Mouse (Mus musculus): ENCODE results near the gene Dclk1. TPM values are rescaled to one million over a fixed set of nuclear protein-coding genes. Genes with fewer than 3 reads are reported as not detected.

The Dclk1 gene
- polyA plus RNA-seq, 1 experiment from 2014 or later, result 256 TPM

DNA sequence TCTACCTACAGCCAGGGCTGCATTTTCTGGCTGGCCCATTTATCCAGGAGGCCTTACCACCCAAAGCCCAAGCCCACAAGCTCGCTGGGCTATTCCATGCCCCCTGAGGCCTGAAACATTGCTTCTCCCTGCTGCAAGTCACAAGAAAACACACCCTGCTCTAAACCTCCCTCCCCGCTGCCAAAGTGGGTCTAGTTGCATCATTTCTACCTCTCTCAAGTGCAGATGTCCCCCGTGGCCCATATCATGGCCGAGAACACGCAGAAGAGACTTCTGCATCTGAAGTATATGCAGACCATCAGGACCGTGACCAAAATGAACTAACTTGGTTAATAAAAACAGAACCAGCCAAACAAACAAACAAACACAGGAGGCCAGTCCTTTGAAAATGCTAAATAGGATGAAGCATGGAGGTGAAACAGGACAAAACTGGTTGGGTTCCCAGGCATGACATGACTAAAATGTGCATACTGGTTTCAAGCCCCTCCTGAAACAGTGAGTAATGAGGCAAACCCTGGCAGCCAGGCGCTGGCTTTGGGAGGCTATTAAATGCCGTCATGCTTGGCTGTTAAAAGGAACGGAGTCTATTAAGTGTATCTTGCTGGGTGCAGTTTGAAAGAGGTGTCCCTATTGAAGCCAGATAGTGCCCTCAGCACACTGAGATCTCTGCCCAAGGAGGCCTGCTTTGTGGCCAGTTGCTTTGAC is 282.5 kb downstream of the Dclk1 start:
- peak overlapping the region; percentile 26 for H3K9ac ChIP-seq
- H3K4me1 ChIP-seq (replicated peaks; ENCODE audit: control insufficient read depth, insufficient read depth, low read length), result peaks cover 77% of the 10 kb centered on the region
- 42% methylated on average over 9 of the region's 9 CpGs for WGBS
- ATAC-seq (ENCODE audit: low FRiP score), result peak; percentile 19; the same call in 1 of the 2 replicates
- H3K27ac ChIP-seq, result peak overlapping the region; percentile 92
- H3K4me3 ChIP-seq (replicated peaks; ENCODE audit: low read length), result no peak overlapping the region
- DNase-seq (ENCODE audit: low spot score), result no peak
- H3K36me3 ChIP-seq (replicated peaks; ENCODE audit: control insufficient read depth, insufficient read depth), result no peaks in the 10 kb centered on the region
- H3K27me3 ChIP-seq (ENCODE audit: control insufficient read depth, insufficient read depth, low read length), result no peaks in the 10 kb centered on the region
- no peaks in the 10 kb centered on the region for H3K9me3 ChIP-seq (ENCODE audit: control insufficient read depth, low read length)
- H3K4me2 ChIP-seq (replicated peaks), result peak overlapping the region; percentile 12; the same call in 1 of the 2 replicates

DNA sequence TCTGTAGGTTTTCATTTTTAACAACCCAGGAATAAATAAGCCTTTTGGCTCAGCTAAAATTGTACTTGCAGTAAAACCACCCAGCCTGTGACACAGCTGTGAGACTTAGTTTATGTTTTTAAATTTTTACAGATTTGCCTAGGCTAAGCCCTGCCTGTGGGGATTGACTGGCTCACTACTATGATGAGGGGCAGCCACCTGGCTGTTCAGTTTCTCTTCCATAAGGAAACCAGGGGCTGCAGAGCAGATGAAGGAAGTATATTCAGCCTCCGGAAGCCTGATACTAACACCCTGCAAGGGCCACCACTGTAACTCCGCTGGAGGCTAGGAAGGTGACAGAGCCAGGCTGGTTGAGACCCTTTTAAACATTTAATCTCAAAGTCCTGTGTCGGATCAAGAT is 284.3 kb downstream of the Dclk1 start:
- no peak for ATAC-seq (ENCODE audit: low FRiP score)
- no peak overlapping the region for H3K4me3 ChIP-seq (replicated peaks; ENCODE audit: low read length)
- no peaks in the 10 kb centered on the region for H3K27me3 ChIP-seq (ENCODE audit: control insufficient read depth, insufficient read depth, low read length)
- H3K4me1 ChIP-seq (replicated peaks; ENCODE audit: control insufficient read depth, insufficient read depth, low read length), result peaks cover 66% of the 10 kb centered on the region
- no peak overlapping the region for H3K9ac ChIP-seq
- H3K36me3 ChIP-seq (replicated peaks; ENCODE audit: control insufficient read depth, insufficient read depth), result no peaks in the 10 kb centered on the region
- DNase-seq (ENCODE audit: low spot score), result no peak
- peak overlapping the region; percentile 55 for H3K27ac ChIP-seq
- H3K4me2 ChIP-seq (replicated peaks), result no peak overlapping the region
- H3K9me3 ChIP-seq (ENCODE audit: control insufficient read depth, low read length), result no peaks in the 10 kb centered on the region
- 79% methylated on average over 3 of the region's 3 CpGs for WGBS

DNA sequence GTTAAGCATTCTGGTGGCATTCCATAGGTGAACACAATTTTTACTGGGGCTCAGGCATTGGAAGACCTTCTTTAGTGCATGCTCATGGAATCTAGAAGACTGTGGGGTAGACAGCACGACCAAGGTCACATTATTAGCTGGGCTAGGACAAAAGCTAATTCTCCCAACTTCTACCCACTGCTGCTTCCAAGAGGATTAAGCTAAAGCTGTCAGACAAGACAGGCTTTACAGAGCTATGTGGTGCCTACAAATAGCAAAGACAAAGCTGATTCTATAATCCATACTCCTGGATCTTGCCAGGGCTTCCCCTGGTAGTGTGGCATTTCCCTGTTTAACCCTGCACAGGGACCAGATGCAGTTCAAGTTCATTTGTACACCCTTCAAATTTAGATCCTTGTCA is 285.4 kb downstream of the Dclk1 start:
- ATAC-seq (ENCODE audit: low FRiP score) (no peak), DNase-seq (ENCODE audit: low spot score) (no peak)
- WGBS, result 50% methylated on average over 1 of the region's 1 CpGs
- no peaks in the 10 kb centered on the region for H3K36me3 ChIP-seq (replicated peaks; ENCODE audit: control insufficient read depth, insufficient read depth)
- H3K27me3 ChIP-seq (ENCODE audit: control insufficient read depth, insufficient read depth, low read length), result no peaks in the 10 kb centered on the region
- H3K4me2 ChIP-seq (replicated peaks), result no peak overlapping the region
- H3K4me3 ChIP-seq (replicated peaks; ENCODE audit: low read length), result no peak overlapping the region
- H3K4me1 ChIP-seq (replicated peaks; ENCODE audit: control insufficient read depth, insufficient read depth, low read length), result peaks cover 62% of the 10 kb centered on the region
- H3K27ac ChIP-seq, result peak overlapping the region; percentile 55
- no peak overlapping the region for H3K9ac ChIP-seq
- no peaks in the 10 kb centered on the region for H3K9me3 ChIP-seq (ENCODE audit: control insufficient read depth, low read length)

DNA sequence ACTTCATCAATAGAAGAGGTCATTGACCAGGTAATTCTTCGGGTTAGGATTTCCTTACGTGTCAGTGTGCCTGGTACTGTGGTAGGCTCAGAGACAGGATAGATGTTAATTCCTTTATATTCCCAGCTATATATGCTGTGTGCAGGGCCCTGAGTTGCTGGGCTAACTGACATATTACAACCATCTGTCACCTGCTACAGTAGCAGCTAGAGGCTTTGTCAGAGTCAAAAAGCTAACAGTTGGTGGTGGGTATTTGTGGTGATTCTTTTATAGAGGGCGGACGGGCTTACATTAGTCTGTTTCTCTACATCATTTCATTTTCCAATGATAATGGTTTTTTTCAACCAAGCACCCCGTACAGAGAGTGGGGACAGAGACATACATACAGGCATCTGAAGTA is 285.8 kb downstream of the Dclk1 start:
- peaks cover 59% of the 10 kb centered on the region for H3K4me1 ChIP-seq (replicated peaks; ENCODE audit: control insufficient read depth, insufficient read depth, low read length)
- no peaks in the 10 kb centered on the region for H3K9me3 ChIP-seq (ENCODE audit: control insufficient read depth, low read length)
- no peaks in the 10 kb centered on the region for H3K36me3 ChIP-seq (replicated peaks; ENCODE audit: control insufficient read depth, insufficient read depth)
- WGBS, result 64% methylated on average over 5 of the region's 5 CpGs
- DNase-seq (ENCODE audit: low spot score) (no peak), ATAC-seq (ENCODE audit: low FRiP score) (no peak)
- H3K27me3 ChIP-seq (ENCODE audit: control insufficient read depth, insufficient read depth, low read length), result no peaks in the 10 kb centered on the region
- no peak overlapping the region for H3K4me2 ChIP-seq (replicated peaks)
- no peak overlapping the region for H3K9ac ChIP-seq
- no peak overlapping the region for H3K4me3 ChIP-seq (replicated peaks; ENCODE audit: low read length)
- H3K27ac ChIP-seq, result peak overlapping the region; percentile 55

DNA sequence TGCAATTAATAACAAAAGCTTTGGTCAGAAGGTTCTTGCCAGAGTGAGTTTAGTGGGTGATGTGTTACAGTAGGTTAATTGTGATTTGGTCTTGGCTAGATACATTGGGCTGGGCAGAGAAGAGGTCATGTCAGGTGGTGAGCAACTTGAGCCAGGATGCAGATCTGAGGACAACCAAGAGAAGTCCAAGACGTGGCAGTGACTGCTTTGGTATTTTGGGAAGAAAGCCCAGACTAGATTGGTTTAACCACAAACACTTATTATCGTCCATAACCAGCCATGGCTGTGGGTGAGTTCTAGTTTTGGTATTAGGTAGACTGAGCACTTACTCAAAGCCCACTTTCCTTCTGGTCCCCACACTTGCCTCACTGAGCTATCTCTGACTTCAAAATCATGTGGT is 287.2 kb downstream of the Dclk1 start:
- H3K9ac ChIP-seq, result no peak overlapping the region
- H3K9me3 ChIP-seq (ENCODE audit: control insufficient read depth, low read length), result no peaks in the 10 kb centered on the region
- peaks cover 13% of the 10 kb centered on the region; the same call in 1 of the 2 replicates for H3K36me3 ChIP-seq (replicated peaks; ENCODE audit: control insufficient read depth, insufficient read depth)
- H3K4me3 ChIP-seq (replicated peaks; ENCODE audit: low read length), result no peak overlapping the region
- DNase-seq (ENCODE audit: low spot score) (no peak), ATAC-seq (ENCODE audit: low FRiP score) (no peak)
- no peak overlapping the region for H3K4me2 ChIP-seq (replicated peaks)
- H3K4me1 ChIP-seq (replicated peaks; ENCODE audit: control insufficient read depth, insufficient read depth, low read length), result peaks cover 46% of the 10 kb centered on the region
- no peaks in the 10 kb centered on the region for H3K27me3 ChIP-seq (ENCODE audit: control insufficient read depth, insufficient read depth, low read length)
- 88% methylated on average over 2 of the region's 2 CpGs for WGBS
- no peak overlapping the region for H3K27ac ChIP-seq

DNA sequence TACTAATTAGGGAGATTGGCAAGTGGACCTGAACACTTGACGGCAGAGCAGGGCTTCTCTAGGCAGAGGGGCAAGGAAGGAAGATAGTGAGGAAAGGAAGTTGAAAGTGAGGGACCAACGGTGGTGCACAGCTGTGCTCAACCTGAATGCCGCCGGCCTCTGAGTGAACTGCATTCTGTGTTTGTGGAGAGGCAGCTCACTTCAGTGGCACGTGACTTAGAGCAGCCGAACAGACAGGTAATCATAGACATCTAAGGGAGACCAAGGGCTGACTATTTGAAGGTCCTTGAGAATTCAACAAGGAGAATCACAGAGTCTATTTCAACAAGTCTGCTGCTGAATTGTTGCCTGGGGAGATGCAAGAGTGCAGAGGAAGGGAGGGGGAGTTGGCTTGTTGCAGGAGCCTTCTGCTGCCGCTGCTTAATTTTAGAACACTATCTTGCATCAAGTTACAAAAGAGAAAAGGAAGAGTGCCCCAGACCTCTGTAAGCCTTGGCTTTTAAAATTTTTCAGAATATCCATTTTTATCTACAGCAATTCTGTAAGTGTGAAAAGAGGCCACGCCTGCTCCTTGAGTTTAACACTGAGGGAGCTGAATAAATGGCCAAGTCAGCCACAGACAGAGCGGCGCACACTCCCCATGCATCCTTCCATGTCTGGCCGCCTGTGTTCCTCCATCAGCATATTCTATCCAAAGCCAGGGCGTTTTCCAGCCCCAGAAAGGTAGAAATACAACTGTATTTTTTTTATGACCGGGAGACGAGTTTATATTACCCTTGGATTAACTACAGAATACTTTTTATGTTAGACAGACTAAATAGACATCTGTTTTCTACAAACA is 289.3 kb downstream of the Dclk1 start:
- ATAC-seq (ENCODE audit: low FRiP score) (no peak), DNase-seq (ENCODE audit: low spot score) (no peak)
- Histone ChIP-seq H3K9ac (no peak overlapping the region), H3K4me1 (replicated peaks; ENCODE audit: control insufficient read depth, insufficient read depth, low read length) (peaks cover 31% of the 10 kb centered on the region), H3K9me3 (ENCODE audit: control insufficient read depth, low read length) (no peaks in the 10 kb centered on the region), H3K27ac (no peak overlapping the region), H3K36me3 (replicated peaks; ENCODE audit: control insufficient read depth, insufficient read depth) (peaks cover 13% of the 10 kb centered on the region; the same call in 1 of the 2 replicates), H3K4me3 (replicated peaks; ENCODE audit: low read length) (no peak overlapping the region), H3K4me2 (replicated peaks) (no peak overlapping the region), H3K27me3 (ENCODE audit: control insufficient read depth, insufficient read depth, low read length) (no peaks in the 10 kb centered on the region)
- 81% methylated on average over 14 of the region's 14 CpGs for WGBS

DNA sequence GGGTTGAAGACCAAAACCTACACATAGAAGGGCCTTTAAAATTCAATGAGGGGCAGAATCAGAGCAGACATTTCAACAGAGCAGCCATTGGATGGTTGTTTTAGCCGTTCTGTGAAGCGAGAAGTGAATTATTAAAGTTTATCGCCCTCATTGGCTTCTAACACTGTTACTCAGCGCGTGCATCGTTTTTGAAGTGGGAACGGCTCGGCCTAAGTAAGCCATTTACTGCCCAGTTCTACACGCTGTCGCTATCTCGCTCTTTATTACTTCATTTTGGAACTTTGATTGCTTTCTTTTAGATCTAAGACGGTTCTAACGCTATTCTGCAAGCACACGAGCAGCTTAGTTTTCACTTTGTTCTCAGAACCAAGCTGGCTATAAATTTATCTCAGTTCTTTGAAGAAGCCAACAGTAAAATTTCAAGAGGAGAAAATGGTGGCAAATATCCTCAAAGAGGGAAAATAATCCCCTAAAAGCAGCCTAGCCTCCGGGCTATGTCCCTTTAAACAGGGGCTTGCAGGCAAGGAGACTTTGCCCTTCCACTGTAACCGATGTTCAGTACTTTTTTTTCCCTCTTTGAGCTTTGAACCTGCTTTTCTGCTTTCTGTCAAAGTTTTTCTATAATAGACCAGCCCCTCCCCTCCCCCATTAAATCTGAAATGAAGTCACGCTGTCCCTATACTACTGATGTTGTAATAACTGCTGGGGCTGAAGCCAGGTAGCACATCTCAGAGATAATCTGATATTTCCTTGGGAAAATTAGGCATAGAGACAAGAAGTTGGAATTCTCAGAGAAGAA is 290.2 kb downstream of the Dclk1 start:
- Histone ChIP-seq H3K4me1 (replicated peaks; ENCODE audit: control insufficient read depth, insufficient read depth, low read length) (peaks cover 26% of the 10 kb centered on the region), H3K27ac (no peak overlapping the region), H3K4me2 (replicated peaks) (no peak overlapping the region), H3K9me3 (ENCODE audit: control insufficient read depth, low read length) (no peaks in the 10 kb centered on the region), H3K36me3 (replicated peaks; ENCODE audit: control insufficient read depth, insufficient read depth) (peaks cover 13% of the 10 kb centered on the region; the same call in 1 of the 2 replicates), H3K9ac (no peak overlapping the region), H3K27me3 (ENCODE audit: control insufficient read depth, insufficient read depth, low read length) (no peaks in the 10 kb centered on the region), H3K4me3 (replicated peaks; ENCODE audit: low read length) (no peak overlapping the region)
- WGBS, result 73% methylated on average over 17 of the region's 17 CpGs
- ATAC-seq (ENCODE audit: low FRiP score) (no peak), DNase-seq (ENCODE audit: low spot score) (no peak)

DNA sequence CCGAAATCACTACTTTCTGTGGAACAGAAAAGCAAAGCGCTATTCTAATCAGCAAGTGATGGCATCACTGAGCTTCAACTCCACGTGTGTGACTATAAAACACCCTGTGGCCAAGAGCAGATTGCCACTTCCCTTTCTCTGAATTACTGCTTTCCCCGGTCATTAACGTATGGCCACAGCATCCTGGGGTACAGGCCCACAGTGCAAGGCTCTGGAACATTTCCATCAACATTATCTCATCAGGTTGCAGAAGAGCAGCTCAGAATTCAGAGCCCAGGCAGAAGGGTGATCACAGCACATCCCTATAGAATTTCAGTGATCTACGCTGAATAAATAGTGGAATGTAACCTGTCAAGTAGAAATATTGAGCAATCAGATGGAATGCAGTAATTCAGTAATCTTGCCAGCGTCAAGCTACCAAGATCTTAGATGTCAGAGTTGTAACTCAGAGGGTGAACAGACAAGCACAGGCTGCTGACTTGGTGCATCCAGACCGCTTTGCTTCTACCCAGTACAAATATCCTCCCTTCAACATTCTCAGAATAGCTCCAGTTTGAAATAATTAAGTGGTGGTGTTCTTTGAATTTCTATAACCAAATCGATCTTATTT is 293.5 kb downstream of the Dclk1 start:
- Histone ChIP-seq H3K4me3 (replicated peaks; ENCODE audit: low read length) (no peak overlapping the region), H3K9me3 (ENCODE audit: control insufficient read depth, low read length) (no peaks in the 10 kb centered on the region), H3K4me2 (replicated peaks) (no peak overlapping the region), H3K36me3 (replicated peaks; ENCODE audit: control insufficient read depth, insufficient read depth) (peaks cover 13% of the 10 kb centered on the region; the same call in 1 of the 2 replicates), H3K9ac (no peak overlapping the region), H3K27ac (peak overlapping the region; percentile 16; the same call in 1 of the 2 replicates), H3K4me1 (replicated peaks; ENCODE audit: control insufficient read depth, insufficient read depth, low read length) (peaks cover 22% of the 10 kb centered on the region; the same call in 1 of the 2 replicates), H3K27me3 (ENCODE audit: control insufficient read depth, insufficient read depth, low read length) (no peaks in the 10 kb centered on the region)
- DNase-seq (ENCODE audit: low spot score) (no peak), ATAC-seq (ENCODE audit: low FRiP score) (no peak)
- 78% methylated on average over 9 of the region's 9 CpGs for WGBS

Measured in hindbrain, embryonic 14.5 days (tissue).